Mouse (Mus musculus): ENCODE results near the gene Cpsf3.

Gene Cpsf3

DNA sequence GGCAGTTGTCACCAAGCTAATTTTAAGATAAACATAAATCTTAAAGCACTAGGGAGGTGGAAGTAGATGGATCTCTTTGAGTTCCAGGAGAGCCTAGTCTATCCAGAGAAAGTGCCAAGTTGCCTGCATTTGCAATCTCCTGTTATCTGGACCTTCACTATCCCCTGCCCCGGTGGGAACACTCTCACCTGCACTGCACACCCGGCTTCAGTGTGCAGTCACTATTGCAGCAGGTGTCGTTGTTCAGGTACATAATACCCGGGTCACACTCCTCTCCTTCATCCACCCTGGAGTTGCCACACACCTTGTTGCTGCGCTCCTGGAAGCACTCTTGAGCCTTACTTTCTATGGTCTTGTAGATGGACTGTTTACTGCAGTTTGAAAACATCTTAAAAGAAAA is 48.6 kb downstream of the Cpsf3 start:
- no peak for DNase-seq

DNA sequence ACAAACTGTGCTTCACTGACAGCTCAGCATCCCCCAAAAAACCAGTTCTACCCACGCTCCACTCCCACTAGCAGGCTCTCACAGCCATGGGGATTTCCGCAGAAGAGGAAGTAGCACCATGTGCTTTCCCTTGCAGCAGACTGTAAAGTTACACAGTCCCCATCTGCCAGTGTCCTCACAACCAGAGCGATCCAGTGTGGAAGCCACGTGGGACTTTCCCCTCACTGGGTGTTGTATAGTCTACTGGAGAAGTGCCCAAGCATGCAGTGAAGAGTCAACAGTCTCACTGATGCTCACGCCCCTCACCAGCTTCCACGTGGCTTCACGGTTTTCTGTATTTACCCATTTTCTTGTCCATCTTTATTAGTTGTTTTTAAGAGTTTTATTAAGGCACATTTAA is 50.7 kb downstream of the Cpsf3 start:
- DNase-seq, result no peak

DNA sequence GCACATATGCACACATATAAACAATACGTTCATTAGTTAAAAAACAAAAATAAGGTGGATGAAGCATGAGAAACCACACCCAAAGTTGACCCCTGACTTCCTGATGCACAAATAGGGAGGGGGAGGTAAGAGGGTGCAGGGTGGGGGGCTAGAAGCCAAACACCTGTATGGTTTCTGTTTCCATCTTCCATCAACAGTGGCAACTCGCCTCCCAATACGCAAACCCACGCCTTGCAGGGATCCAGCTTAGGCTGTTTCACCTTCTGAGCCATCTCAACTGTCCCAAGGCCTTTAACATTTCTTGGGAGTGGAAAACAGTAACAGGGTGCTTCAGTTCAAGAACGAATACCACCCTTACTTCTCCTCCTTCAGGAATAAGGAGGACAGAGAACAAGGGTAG is 52.0 kb downstream of the Cpsf3 start:
- no peak for DNase-seq

- DNase-seq, result no peak
Observed at GRCm38 (mm10) chr12:21340674-21341073, 55.5 kb downstream of the Cpsf3 start.

GRCm38 (mm10) chr12:21346972-21347371 is 61.8 kb downstream of the Cpsf3 start:
- no peak for DNase-seq

DNA sequence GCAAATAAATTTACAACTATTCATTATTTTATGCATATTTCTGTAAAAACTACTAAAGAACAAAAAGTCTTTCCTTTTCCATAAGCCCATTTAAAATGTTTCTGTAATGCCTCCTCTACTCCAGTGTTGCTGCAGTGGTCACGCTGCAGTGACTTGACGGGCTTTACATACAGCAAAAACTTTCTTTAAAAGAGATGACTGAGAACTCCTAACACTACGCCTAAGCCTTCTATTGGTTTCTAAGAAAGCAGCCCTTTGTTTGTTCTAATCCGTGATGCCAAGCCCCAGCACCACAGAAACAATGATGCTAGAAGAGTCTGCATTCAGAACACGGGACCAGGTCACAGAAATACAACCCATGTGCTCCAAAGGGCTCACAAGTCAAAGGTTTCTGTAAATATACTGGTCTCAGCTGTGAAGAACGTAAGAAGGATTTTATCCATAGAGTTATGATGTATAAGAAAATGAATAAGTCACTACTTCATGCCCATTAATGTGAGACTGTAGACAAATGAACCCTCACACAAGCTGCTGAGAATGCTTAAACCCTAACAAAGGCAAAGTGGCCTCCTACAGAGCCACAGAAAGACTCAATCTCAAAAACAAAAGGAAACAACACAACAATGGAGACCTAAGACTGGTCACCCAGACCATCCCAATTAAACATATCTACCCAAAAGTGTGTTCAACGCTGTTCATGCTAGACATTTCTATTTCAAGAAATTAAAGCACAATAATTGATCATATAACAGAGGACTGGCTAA is 65.1 kb downstream of the Cpsf3 start:
- DNase-seq, result no peak

- DNase-seq, result no peak
Observed at GRCm38 (mm10) chr12:21353681-21354080, 68.5 kb downstream of the Cpsf3 start.

DNA sequence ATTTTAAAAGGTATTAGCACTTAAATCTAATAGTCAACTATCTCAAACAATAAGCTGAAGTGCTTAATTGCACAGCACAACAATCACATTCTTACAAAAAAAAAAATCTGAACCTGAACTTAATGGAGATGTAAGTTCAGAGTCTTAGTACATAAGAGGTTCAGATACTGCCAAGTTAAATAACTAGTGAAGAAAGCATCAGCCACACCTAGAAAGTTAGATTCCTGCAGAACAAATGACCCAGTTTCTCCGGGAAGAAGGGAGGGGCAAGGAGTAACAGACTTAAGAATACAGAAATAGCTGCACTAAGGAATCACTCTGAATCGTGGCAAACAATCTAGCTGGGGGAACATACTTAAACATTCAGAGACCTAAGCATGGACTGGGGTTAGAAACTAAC is 77.5 kb downstream of the Cpsf3 start:
- DNase-seq, result no peak

GRCm38 (mm10) chr12:21363195-21363594 is 78.0 kb downstream of the Cpsf3 start:
- no peak for DNase-seq
